Mouse (Mus musculus): ENCODE results near the gene Mif. TPM values are rescaled to one million over a fixed set of nuclear protein-coding genes. Genes with fewer than 3 reads are reported as not detected.
"Not testable (repeated sequence)": the region's sequence is repeated elsewhere in the genome, so short reads cannot be mapped to it uniquely, and the experiment has no call there.

Mif gene
- polyA plus RNA-seq, 1 experiment = 479 TPM

DNA sequence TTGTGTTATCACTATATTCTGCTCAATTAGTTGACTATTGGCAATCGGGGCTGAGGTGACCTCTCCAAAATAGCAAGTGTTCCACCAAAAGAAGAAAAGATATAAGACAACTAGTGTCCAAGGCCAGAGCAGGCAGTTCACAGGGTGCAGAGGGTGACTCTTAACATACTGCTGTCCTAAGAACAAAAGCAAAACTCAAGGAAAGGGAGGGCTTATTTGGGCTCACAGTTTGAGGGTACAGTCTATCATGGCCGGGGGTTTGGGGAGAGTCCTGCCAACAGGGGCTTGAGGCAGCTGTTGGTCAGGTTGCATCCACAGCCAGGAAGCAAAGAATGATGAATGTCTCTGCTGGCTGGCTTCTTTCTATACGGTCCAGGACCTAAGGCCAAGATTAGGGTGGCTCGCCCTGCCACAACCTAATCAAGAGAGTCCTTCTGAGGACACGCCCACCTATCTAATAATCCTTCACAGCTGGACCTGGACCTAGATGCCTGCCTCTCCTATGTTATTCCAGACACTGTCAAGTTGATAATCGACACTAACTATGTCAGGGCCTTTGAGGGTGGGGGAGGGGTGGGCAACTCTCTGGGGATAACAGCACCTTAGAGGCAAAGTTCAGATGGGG, 14.6 kb downstream of the Mif start:
- Histone ChIP-seq H3K4me3 (replicated peaks; ENCODE audit: extremely low read depth, low read depth, low read length) (no peak overlapping the region), H3K4me1 (ENCODE audit: control insufficient read depth, insufficient read depth, low read length) (no peaks in the 10 kb centered on the region)
- no peak for DNase-seq
- TF ChIP-seq POLR2A (IDR thresholded peaks at IDR 0.05; ENCODE audit: borderline replicate concordance, extremely low read depth, low read depth, low read length) = no peak
- TF ChIP-seq CTCF (IDR thresholded peaks at IDR 0.05; ENCODE audit: insufficient read depth, low read length) = no peak
- 68% methylated on average over 6 of the region's 6 CpGs for WGBS

DNA sequence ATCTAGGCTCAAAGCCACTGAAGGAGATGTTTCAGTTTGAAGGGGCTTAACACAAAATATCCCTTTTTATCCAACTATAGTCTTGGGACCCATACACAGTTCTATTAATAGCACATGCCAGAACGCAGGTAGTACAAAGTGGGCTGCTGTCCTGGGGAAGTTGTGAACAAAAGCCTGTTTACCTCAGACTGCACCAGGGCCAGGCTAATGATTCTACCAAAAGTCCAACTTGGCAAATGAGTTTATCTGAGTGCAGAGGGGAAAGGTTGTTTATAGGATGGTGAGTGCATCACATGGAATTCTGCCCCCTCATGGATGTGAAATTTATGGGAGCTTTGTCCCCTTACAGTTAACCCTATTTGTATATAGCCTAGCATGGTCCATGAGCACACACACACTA, 15.2 kb downstream of the Mif start:
- no peak overlapping the region for H3K4me3 ChIP-seq (replicated peaks; ENCODE audit: extremely low read depth, low read depth, low read length)
- WGBS = 47% methylated on average over 1 of the region's 1 CpGs
- no peak for TF ChIP-seq CTCF (IDR thresholded peaks at IDR 0.05; ENCODE audit: insufficient read depth, low read length)
- no peak for TF ChIP-seq POLR2A (IDR thresholded peaks at IDR 0.05; ENCODE audit: borderline replicate concordance, extremely low read depth, low read depth, low read length)
- no peaks in the 10 kb centered on the region for H3K4me1 ChIP-seq (ENCODE audit: control insufficient read depth, insufficient read depth, low read length)
- DNase-seq = no peak

DNA sequence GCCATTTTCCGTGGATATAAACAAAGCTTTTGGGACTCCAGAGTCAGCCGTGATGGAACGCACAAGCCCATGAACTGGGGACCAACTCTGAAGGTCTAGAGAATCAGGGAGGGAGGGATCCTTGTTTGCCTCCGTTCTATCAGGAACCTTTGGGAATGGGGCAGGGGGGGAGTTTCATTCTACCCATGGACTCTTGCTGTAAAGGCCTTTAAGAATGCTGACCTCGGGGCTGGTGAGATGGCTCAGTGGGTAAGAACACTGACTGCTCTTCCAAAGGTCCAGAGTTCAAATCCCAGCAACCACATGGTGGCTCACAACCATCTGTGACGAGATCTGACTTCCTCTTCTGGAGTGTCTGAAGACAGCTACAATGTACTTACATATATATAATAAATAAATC, 16.1 kb downstream of the Mif start:
- H3K4me1 ChIP-seq (ENCODE audit: control insufficient read depth, insufficient read depth, low read length); H3K4me3 ChIP-seq (replicated peaks; ENCODE audit: extremely low read depth, low read depth, low read length); DNase-seq: not testable (repeated sequence)
- WGBS = 74% methylated on average over 6 of the region's 6 CpGs

DNA sequence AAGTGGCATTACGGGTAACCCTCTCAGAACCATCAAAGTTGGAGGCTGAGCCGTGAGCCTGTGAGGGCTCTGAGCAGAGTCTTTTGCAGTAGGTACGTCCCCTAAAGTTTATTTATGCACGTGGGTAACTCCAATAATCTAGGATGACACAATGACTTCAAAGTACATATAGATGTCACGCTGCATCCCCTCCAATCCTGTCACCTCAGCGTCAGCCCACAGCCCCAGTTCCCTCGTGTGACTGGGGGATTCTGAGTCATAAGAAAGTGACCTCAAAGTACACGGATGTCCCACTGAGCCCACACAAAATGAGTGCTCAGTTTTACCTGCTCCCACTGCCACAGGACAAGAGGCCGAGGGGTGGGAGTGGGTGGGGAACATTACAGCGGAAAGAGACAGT, 20.9 kb downstream of the Mif start:
- peaks cover 4% of the 10 kb centered on the region for H3K4me1 ChIP-seq (ENCODE audit: control insufficient read depth, insufficient read depth, low read length)
- H3K4me3 ChIP-seq (replicated peaks; ENCODE audit: extremely low read depth, low read depth, low read length) = no peak overlapping the region
- no peak for DNase-seq
- no peak for TF ChIP-seq CTCF (IDR thresholded peaks at IDR 0.05; ENCODE audit: insufficient read depth, low read length)
- no peak for TF ChIP-seq POLR2A (IDR thresholded peaks at IDR 0.05; ENCODE audit: borderline replicate concordance, extremely low read depth, low read depth, low read length)
- WGBS = 80% methylated on average over 10 of the region's 10 CpGs

DNA sequence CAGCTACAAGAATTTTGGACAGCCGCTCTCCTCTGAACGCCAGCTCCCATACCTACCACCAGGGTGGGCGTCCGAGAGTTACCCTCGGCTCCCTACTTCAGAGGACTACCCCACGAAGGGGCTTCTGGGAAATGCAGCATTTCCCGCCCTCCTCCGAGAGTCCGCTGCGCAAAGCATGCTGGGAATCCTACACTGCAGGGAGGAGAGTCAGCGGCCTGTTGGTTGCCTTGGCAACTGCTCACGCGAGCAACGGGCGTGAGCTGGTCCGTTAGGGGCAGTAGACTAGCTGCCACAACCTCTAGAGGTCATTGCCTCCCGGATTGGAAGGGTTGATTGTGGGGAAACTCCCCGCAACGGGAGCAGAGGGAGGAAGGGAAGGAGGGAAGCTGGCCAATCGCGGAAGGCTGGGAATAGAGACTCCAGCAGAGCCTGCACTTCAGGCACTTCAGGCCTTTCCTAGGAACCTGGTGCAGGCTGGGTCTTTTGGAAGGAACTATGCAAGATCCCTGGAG, 22.7 kb downstream of the Mif start, which contains the start of gene Gstt2:
TSS of gene Gstt2 (minus strand) at position 177 of the 512 bp plus-strand sequence.
- Histone ChIP-seq H3K4me3 (replicated peaks; ENCODE audit: extremely low read depth, low read depth, low read length) (peak within 1 kb of the TSS; percentile 80), H3K4me1 (ENCODE audit: control insufficient read depth, insufficient read depth, low read length) (peaks cover 4% of the 10 kb centered on the region)
- TF ChIP-seq CTCF (IDR thresholded peaks at IDR 0.05; ENCODE audit: insufficient read depth, low read length) (peak; percentile 22; the same call in 1 of the 2 replicates), POLR2A (IDR thresholded peaks at IDR 0.05; ENCODE audit: borderline replicate concordance, extremely low read depth, low read depth, low read length) (peak; percentile 64; the same call in 1 of the 2 replicates)
- DNase-seq = peak; percentile 90
- WGBS = under 1% methylated on average over 21 of the region's 21 CpGs

DNA sequence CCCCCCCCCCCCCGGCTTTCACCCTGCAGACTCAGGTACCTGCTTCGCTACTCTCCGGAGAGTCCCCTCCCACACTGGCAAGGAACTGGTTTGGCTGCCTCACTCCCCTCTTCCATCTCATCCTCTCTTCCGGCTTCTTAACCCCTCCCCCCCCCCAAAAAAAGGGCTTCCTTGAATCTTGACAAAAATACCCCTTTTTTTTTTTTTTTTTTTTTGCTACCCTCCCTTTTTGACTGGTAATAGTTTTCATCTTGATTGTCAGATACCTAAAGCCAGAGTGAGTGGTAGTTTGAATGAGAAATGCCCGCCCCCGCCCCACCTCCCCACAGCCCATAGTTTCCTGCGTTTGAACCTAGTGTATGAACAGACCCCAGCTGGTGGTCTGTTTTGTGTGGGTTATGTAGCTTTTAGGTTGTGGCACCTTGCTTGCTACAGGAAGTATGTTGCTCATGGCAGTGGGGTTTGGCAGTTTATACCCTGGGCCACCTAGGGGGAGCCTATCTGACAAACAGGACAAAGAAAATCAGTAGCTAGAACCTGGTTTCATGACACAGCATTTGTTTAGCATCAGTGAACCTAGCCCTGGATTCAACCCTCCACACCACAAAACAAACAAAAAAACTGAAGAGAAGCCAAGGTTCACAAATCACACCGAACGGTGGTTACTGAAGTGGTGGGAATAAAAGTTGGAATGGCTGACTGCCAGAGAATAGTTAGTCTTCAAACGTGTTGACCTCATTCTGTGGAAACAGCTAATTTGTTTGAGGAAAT, 24.1 kb downstream of the Mif start:
- peak overlapping the region; percentile 26 for H3K4me3 ChIP-seq (replicated peaks; ENCODE audit: extremely low read depth, low read depth, low read length)

DNA sequence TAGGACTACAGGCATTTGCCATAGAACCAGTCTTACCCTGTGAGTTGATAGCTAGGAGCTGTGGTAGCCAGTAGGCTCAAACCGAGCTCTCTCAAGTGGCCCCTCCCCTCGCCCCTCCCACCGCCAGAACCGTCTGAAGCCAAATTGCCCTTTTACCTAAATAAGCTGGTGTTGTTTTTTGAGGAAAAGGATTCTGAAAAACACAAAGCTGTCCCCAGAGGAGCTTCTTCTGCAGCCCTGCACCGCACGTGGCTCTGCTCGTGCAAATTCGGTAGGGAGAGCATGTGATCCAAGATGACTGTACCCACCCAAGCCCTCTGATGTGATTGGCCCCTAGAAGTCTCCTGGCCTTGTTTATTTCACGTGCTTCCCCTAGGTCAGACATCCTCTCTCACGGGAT, 24.7 kb downstream of the Mif start:
- H3K4me1 ChIP-seq (ENCODE audit: control insufficient read depth, insufficient read depth, low read length) = peaks cover 4% of the 10 kb centered on the region
- 3% methylated on average over 10 of the region's 10 CpGs for WGBS

More for the DNA sequence above, 24.1 kb downstream of the Mif start:
- peak; percentile 19 for DNase-seq
- TF ChIP-seq POLR2A (IDR thresholded peaks at IDR 0.05; ENCODE audit: borderline replicate concordance, extremely low read depth, low read depth, low read length) = no peak
- TF ChIP-seq CTCF (IDR thresholded peaks at IDR 0.05; ENCODE audit: insufficient read depth, low read length) = no peak
- WGBS = 11% methylated on average over 10 of the region's 10 CpGs
- H3K4me1 ChIP-seq (ENCODE audit: control insufficient read depth, insufficient read depth, low read length) = peaks cover 4% of the 10 kb centered on the region

DNA sequence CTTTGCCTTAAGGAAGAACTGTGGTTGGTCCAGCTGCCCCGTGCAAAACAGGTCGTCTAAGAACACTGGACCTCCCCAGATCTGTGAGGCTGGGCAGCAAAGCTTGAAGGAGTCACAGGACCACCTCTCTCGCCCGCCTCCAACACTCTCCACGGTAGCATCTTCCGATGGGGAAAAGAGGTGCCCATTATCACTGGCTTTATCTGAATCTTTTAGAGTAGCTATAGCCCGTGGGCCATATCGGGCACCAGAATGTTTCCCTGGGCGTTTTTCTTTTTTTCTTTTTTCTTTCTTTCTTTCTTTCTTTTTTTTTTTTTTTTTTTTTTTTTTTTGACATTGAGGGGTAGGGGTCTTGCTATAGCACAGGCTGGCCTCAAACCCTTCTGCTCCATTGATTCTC, 25.3 kb downstream of the Mif start:
- peak overlapping the region; percentile 69 for H3K4me3 ChIP-seq (replicated peaks; ENCODE audit: extremely low read depth, low read depth, low read length)
- H3K4me1 ChIP-seq (ENCODE audit: control insufficient read depth, insufficient read depth, low read length) = peaks cover 4% of the 10 kb centered on the region
- no peak for TF ChIP-seq POLR2A (IDR thresholded peaks at IDR 0.05; ENCODE audit: borderline replicate concordance, extremely low read depth, low read depth, low read length)
- TF ChIP-seq CTCF (IDR thresholded peaks at IDR 0.05; ENCODE audit: insufficient read depth, low read length) = no peak
- no peak for DNase-seq
- WGBS = 11% methylated on average over 9 of the region's 9 CpGs

More for the DNA sequence above, 24.7 kb downstream of the Mif start:
- TF ChIP-seq CTCF (IDR thresholded peaks at IDR 0.05; ENCODE audit: insufficient read depth, low read length) (no peak), POLR2A (IDR thresholded peaks at IDR 0.05; ENCODE audit: borderline replicate concordance, extremely low read depth, low read depth, low read length) (peak; percentile 46; the same call in 1 of the 2 replicates)
- H3K4me3 ChIP-seq (replicated peaks; ENCODE audit: extremely low read depth, low read depth, low read length) = peak overlapping the region; percentile 56
- DNase-seq = peak; percentile 61

DNA sequence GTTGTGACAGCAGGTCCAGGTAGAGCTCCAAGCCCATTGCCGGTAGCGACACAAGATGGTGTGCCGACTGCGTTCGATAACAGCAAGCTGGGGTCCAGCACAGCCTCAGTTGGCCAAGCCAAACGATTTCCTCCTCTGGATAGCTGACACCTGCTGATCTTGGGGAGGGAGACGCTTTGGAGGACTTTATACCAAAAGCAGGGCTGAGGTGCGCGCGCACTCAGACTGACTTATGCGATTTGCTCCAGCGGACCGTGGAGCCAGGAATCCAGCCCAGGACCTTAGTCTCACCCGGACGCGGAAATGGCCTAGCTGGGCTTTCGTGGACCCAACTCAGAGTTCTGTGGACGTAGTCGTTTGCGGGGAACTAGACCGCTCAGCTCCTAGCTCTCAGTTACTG, 25.8 kb downstream of the Mif start:
- DNase-seq = peak; percentile 82
- Histone ChIP-seq H3K4me1 (ENCODE audit: control insufficient read depth, insufficient read depth, low read length) (peaks cover 4% of the 10 kb centered on the region), H3K4me3 (replicated peaks; ENCODE audit: extremely low read depth, low read depth, low read length) (peak overlapping the region; percentile 69)
- TF ChIP-seq CTCF (IDR thresholded peaks at IDR 0.05; ENCODE audit: insufficient read depth, low read length) (no peak), POLR2A (IDR thresholded peaks at IDR 0.05; ENCODE audit: borderline replicate concordance, extremely low read depth, low read depth, low read length) (peak; percentile 80)
- under 1% methylated on average over 21 of the region's 21 CpGs for WGBS
